Mouse (Mus musculus): ENCODE results near the gene Popdc2.

DNA sequence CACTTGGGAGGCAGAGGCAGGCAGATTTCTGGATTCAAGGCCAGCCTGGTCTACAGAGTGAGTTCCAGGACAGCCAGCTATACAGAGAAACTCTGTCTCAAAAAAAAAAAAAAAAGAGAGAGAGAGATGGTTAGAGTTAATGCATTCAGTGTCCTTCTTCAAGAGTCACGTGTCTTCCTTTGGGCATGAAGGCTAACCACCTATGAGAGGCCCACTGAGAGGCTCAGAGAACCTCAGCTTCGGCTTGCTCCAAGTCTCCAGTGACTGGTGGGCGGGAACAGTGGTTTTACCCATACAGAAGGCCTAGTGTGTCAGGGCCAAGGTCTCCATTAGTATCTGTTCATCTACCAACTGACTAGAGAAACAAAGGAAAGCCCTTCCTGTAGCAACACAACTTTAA lies 37.1 kb downstream of the Popdc2 start:
- TF ChIP-seq POLR2A (IDR thresholded peaks at IDR 0.05; ENCODE audit: extremely low read depth, insufficient read depth, low read length) (no peak), CTCF (IDR thresholded peaks at IDR 0.05; ENCODE audit: low read depth, low read length) (no peak)
